Mouse (Mus musculus) embryonic facial prominence, embryonic 14.5 days (tissue): ENCODE results near the gene Col27a1. TPM values are rescaled to one million over a fixed set of nuclear protein-coding genes. Genes with fewer than 3 reads are reported as not detected.

Source experiments
- ATAC-seq: fragments of 200-750 bp; cut with Nextera tagmentation; 2 replicates; pipeline ENCODE4 v1.8.0; 2017; ENCODE audit warnings: low read depth, moderate number of reproducible peaks, moderate TSS enrichment
- DNase-seq: peaks from one replicate; pipeline ENCODE4 v3.0.0-alpha.2; 2015; ENCODE audit warnings: low spot score
- H3K27ac ChIP-seq: fragments of 300-500 bp; sonication (generic); replicated peaks from 2 replicates; pipeline ENCODE4 v1.5.1; 2014; ENCODE audit warnings: low read depth, mild to moderate bottlenecking, low read length, moderate library complexity
- H3K27me3 ChIP-seq: fragments of 300-500 bp; sonication (generic); replicated peaks from 2 replicates; pipeline ENCODE4 v1.6.1; 2014; ENCODE audit warnings: low read length; ENCODE audit not compliant: control insufficient read depth, insufficient read depth
- H3K36me3 ChIP-seq: fragments of 300-500 bp; sonication (generic); 2 replicates; pipeline ENCODE4 v1.6.1; 2014; ENCODE audit warnings: low read length, mixed read lengths; ENCODE audit not compliant: control insufficient read depth, insufficient read depth
- H3K4me1 ChIP-seq: fragments of 300-500 bp; sonication (generic); 2 replicates; pipeline ENCODE4 v1.6.1; 2014; ENCODE audit warnings: antibody characterized with exemption, low read length; ENCODE audit not compliant: control insufficient read depth, insufficient read depth
- H3K4me2 ChIP-seq: fragments of 300-500 bp; sonication (generic); 2 replicates; pipeline ENCODE4 v1.6.1; 2014; ENCODE audit warnings: low read depth, mild to moderate bottlenecking, low read length, moderate library complexity, mixed read lengths
- H3K4me3 ChIP-seq: fragments of 300-500 bp; sonication (generic); 2 replicates; pipeline ENCODE4 v1.5.1; 2014; ENCODE audit warnings: low read depth, mild to moderate bottlenecking, low read length
- H3K9ac ChIP-seq: fragments of 300-500 bp; sonication (generic); 2 replicates; pipeline ENCODE4 v1.6.1; 2014; ENCODE audit warnings: low read depth, mild to moderate bottlenecking, low read length, moderate library complexity, mixed read lengths
- H3K9me3 ChIP-seq: fragments of 300-500 bp; sonication (generic); 2 replicates; pipeline ENCODE4 v1.6.1; 2016; ENCODE audit warnings: low read length; ENCODE audit not compliant: control insufficient read depth
- WGBS: fragments of 180-500 bp; shearing (Covaris S2); extraction: QIAGEN DNeasy Blood & Tissue Kit; methylation state at CpG from one replicate; pipeline ENCODE4 v1.1.7; 2014; 5-methylcytosine and 5-hydroxymethylcytosine counted together
- polyA plus RNA-seq: library from polyadenylated mRNA; unstranded; fragments of >200 nt; fragmentation: Nextera tagmentation; extraction: Ambion mirVana; gene quantifications from 2 replicates; pipeline ENCODE4 v1.2.1, GENCODE M21; 2014

Col27a1 gene
- polyA plus RNA-seq, 1 experiment from 2014 or later: 23.5 TPM

GRCm38 (mm10) chr4:63257346-63257745 lies 43.5 kb downstream of the Col27a1 start:
- no peaks in the 10 kb centered on the region for H3K27me3 ChIP-seq

GRCm38 (mm10) chr4:63258096-63258495 lies 44.3 kb downstream of the Col27a1 start:
- Histone ChIP-seq H3K9ac (no peak overlapping the region), H3K36me3 (peaks cover 46% of the 10 kb centered on the region; the same call in 1 of the 2 replicates), H3K4me1 (no peaks in the 10 kb centered on the region), H3K27me3 (no peaks in the 10 kb centered on the region), H3K27ac (no peak overlapping the region), H3K4me2 (no peak overlapping the region), H3K4me3 (no peak overlapping the region), H3K9me3 (no peaks in the 10 kb centered on the region)
- ATAC-seq (no peak), DNase-seq (no peak)
- WGBS: 93% methylated on average over 14 of the region's 14 CpGs

More at GRCm38 (mm10) chr4:63257346-63257745, 43.5 kb downstream of the Col27a1 start:
- H3K4me3 ChIP-seq: no peak overlapping the region
- H3K36me3 ChIP-seq: peaks cover 46% of the 10 kb centered on the region; the same call in 1 of the 2 replicates
- 85% methylated on average over 7 of the region's 7 CpGs for WGBS
- H3K27ac ChIP-seq: no peak overlapping the region
- H3K9ac ChIP-seq: no peak overlapping the region
- H3K4me2 ChIP-seq: no peak overlapping the region
- H3K9me3 ChIP-seq: no peaks in the 10 kb centered on the region
- ATAC-seq: no peak
- DNase-seq: no peak
- H3K4me1 ChIP-seq: no peaks in the 10 kb centered on the region

GRCm38 (mm10) chr4:63259066-63259465 lies 45.3 kb downstream of the Col27a1 start:
- Histone ChIP-seq H3K27ac (no peak overlapping the region), H3K4me3 (no peak overlapping the region), H3K27me3 (no peaks in the 10 kb centered on the region), H3K4me2 (no peak overlapping the region), H3K4me1 (no peaks in the 10 kb centered on the region), H3K9ac (no peak overlapping the region), H3K36me3 (peaks cover 51% of the 10 kb centered on the region), H3K9me3 (no peaks in the 10 kb centered on the region)
- DNase-seq (no peak), ATAC-seq (no peak)
- 85% methylated on average over 6 of the region's 6 CpGs for WGBS

GRCm38 (mm10) chr4:63260506-63260905 lies 46.7 kb downstream of the Col27a1 start:
- Histone ChIP-seq H3K27ac (no peak overlapping the region; the same call in 1 of the 2 replicates), H3K4me2 (no peak overlapping the region), H3K4me3 (no peak overlapping the region), H3K9ac (no peak overlapping the region), H3K9me3 (no peaks in the 10 kb centered on the region), H3K27me3 (no peaks in the 10 kb centered on the region), H3K4me1 (no peaks in the 10 kb centered on the region), H3K36me3 (peaks cover 57% of the 10 kb centered on the region)
- DNase-seq (peak; percentile 28), ATAC-seq (peak; percentile 48; the same call in 1 of the 2 replicates)
- WGBS: 69% methylated on average over 10 of the region's 10 CpGs

GRCm38 (mm10) chr4:63262941-63263340 lies 49.1 kb downstream of the Col27a1 start:
- Histone ChIP-seq H3K4me3 (no peak overlapping the region), H3K27me3 (no peaks in the 10 kb centered on the region), H3K4me2 (no peak overlapping the region), H3K9ac (no peak overlapping the region), H3K4me1 (no peaks in the 10 kb centered on the region), H3K27ac (no peak overlapping the region), H3K36me3 (peaks cover 41% of the 10 kb centered on the region), H3K9me3 (no peaks in the 10 kb centered on the region)
- 67% methylated on average over 1 of the region's 1 CpGs for WGBS
- ATAC-seq (peak; percentile 39; the same call in 1 of the 2 replicates), DNase-seq (peak; percentile 63)

- WGBS: 87% methylated on average over 6 of the region's 6 CpGs
- Histone ChIP-seq H3K9me3 (no peaks in the 10 kb centered on the region), H3K27ac (no peak overlapping the region), H3K4me2 (no peak overlapping the region), H3K9ac (no peak overlapping the region), H3K27me3 (no peaks in the 10 kb centered on the region), H3K36me3 (peaks cover 43% of the 10 kb centered on the region), H3K4me3 (no peak overlapping the region), H3K4me1 (no peaks in the 10 kb centered on the region)
- no peak for ATAC-seq
- no peak for DNase-seq
Measured at GRCm38 (mm10) chr4:63266276-63266675, 52.5 kb downstream of the Col27a1 start.

- 98% methylated on average over 4 of the region's 4 CpGs for WGBS
- Histone ChIP-seq H3K27ac (no peak overlapping the region), H3K9ac (no peak overlapping the region), H3K9me3 (no peaks in the 10 kb centered on the region), H3K4me2 (no peak overlapping the region), H3K4me1 (no peaks in the 10 kb centered on the region), H3K4me3 (no peak overlapping the region), H3K36me3 (peaks cover 36% of the 10 kb centered on the region), H3K27me3 (no peaks in the 10 kb centered on the region)
- DNase-seq (no peak), ATAC-seq (no peak)
Measured at GRCm38 (mm10) chr4:63267121-63267520, 53.3 kb downstream of the Col27a1 start.

GRCm38 (mm10) chr4:63267586-63267985 lies 53.8 kb downstream of the Col27a1 start:
- H3K9ac ChIP-seq: no peak overlapping the region
- DNase-seq: no peak
- H3K4me3 ChIP-seq: no peak overlapping the region
- peaks cover 40% of the 10 kb centered on the region for H3K36me3 ChIP-seq
- no peak overlapping the region for H3K4me2 ChIP-seq
- no peaks in the 10 kb centered on the region for H3K27me3 ChIP-seq
- no peak for ATAC-seq
- no peaks in the 10 kb centered on the region for H3K4me1 ChIP-seq
- H3K9me3 ChIP-seq: no peaks in the 10 kb centered on the region
- no peak overlapping the region for H3K27ac ChIP-seq
- WGBS: 84% methylated on average over 1 of the region's 1 CpGs

GRCm38 (mm10) chr4:63268777-63269176 lies 55.0 kb downstream of the Col27a1 start:
- H3K27ac ChIP-seq: no peak overlapping the region
- H3K9me3 ChIP-seq: no peaks in the 10 kb centered on the region
- ATAC-seq (no peak), DNase-seq (no peak)
- H3K4me2 ChIP-seq: no peak overlapping the region
- H3K9ac ChIP-seq: no peak overlapping the region
- 55% methylated on average over 4 of the region's 4 CpGs for WGBS
- no peak overlapping the region for H3K4me3 ChIP-seq
- no peaks in the 10 kb centered on the region for H3K27me3 ChIP-seq
- H3K36me3 ChIP-seq: peaks cover 50% of the 10 kb centered on the region
- no peaks in the 10 kb centered on the region for H3K4me1 ChIP-seq
